Mouse (Mus musculus): ENCODE data around the gene Pdgfc.

DNA sequence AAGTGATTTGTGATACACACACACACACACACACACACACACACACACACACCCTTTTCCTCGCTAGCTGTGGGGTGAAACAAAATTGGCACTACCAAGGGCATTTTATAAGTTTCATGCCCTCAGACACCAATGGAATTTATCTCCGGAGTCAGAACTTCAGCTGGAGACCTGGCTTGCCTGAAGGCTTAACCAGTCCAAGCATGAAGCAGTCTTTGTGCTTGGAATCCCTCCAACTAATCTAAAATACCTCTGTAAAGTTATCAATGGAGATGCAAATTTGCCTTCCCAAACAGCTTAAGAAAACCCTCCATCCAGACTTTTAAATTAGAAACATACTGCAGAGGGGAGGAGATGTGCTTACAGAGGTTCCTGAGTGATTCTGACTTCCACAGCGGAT, 6.3 kb upstream of the Pdgfc start:
- no peak for TF ChIP-seq CTCF (conservative IDR thresholded peaks at IDR 0.05; ENCODE audit: low read length)
- no peak for TF ChIP-seq NANOG (IDR thresholded peaks at IDR 0.05; ENCODE audit: borderline replicate concordance, low read length)

Measured in E14TG2a.4 (cell line).